Mouse (Mus musculus) spleen, adult 12 weeks (tissue): ENCODE measurements around the gene Endou.

Experiments used
- DNase-seq: peaks from one replicate; pipeline ENCODE4 v3.0.0; 2022; ENCODE audit warnings: low spot score

Gene Endou

GRCm38 (mm10) chr15:97727048-97727447, 4.1 kb downstream of the Endou start:
- DNase-seq: no peak

DNA sequence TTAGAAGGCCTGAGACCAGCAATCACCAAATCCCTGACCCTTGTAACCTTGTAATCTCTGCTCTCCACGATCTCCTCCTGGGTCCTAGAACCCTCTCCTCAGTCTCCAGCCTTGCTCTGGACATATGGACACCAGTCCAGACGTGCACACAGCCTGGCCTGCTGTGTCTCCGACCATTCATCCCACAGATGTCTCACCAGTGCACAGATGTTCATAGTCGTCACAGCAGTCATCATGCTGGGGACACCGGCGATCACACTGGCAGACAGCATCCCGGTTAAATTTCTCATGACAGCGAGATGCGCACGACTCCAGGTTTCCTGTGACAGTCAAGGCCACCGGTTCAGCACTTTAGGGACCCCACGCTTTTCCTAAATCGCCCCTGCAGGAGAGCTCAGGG, 4.8 kb downstream of the Endou start:
- DNase-seq: no peak

GRCm38 (mm10) chr15:97725198-97725785, 5.8 kb downstream of the Endou start:
- DNase-seq: no peak

GRCm38 (mm10) chr15:97724346-97725197, 6.6 kb downstream of the Endou start:
- no peak for DNase-seq

- DNase-seq: no peak
Measured at GRCm38 (mm10) chr15:97723536-97724345, 7.4 kb downstream of the Endou start.

- no peak for DNase-seq
Measured at GRCm38 (mm10) chr15:97721008-97721701, 10.0 kb downstream of the Endou start.

- no peak for DNase-seq
Measured at GRCm38 (mm10) chr15:97720026-97720675, 11.0 kb downstream of the Endou start.

GRCm38 (mm10) chr15:97719494-97719893, 11.6 kb downstream of the Endou start:
- no peak for DNase-seq

GRCm38 (mm10) chr15:97718535-97719155, 12.5 kb downstream of the Endou start:
- no peak for DNase-seq

GRCm38 (mm10) chr15:97717861-97718534, 13.1 kb downstream of the Endou start:
- peak; percentile 42 for DNase-seq

DNA sequence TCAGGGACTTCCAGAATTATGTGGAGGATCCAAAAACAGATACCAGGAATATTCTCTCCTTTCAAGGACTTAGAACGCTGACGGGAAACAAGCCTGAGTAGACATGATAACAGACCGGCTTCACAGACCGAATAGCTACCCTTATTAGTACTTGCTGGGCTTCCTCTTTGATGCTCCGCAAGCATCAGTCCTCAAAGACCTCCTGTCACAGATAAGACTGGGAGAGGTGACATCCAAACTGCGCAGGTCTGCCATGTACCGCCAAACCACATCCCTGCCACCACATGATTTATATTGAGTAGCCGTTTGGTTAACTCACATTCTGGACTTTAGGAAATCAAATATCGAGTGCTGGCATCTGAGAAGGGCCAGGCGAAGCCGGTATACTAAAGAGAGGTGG, 14.4 kb downstream of the Endou start:
- DNase-seq: no peak

DNA sequence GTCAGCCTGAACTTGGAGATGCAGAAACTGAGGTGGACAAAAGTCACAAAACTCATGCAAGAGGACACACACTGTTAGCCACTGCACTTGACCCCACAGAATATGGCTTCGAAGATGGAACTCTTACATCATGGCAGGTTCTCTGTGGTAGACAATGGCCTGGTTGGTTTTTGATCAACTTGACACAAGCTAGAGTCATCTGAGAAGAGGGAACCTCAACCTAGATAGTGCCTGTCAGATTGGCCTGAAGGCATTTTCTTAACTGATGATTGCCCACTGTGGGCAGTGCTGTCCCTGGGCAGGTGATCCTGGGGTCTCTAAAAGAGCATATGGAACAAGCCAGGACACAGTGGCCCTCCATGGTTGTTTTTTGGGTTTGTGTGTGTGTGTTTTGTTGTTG, 15.4 kb downstream of the Endou start:
- no peak for DNase-seq

GRCm38 (mm10) chr15:97715083-97715482, 16.1 kb downstream of the Endou start:
- no peak for DNase-seq

DNA sequence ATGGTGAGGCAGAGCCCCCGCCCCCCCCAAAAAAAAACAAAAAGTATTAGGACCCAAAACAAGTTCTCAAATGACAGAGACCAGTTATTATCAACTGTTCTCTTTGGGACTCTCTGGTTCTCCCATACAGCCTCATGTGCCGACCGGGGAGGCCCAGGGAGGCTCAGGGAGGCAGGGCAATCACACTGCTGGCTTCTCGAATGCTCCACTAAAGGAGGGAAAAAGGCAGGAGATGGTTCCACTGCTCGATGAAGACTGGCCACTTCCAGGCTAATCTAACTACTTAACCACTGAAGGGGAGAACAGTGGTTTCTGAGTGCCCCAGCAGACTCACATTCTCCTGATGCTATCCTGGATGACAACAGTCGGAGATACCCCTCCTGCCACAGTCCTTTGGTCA, 18.6 kb downstream of the Endou start:
- DNase-seq: no peak

GRCm38 (mm10) chr15:97710906-97711305, 20.2 kb downstream of the Endou start:
- DNase-seq: no peak

GRCm38 (mm10) chr15:97705211-97706050, 25.7 kb downstream of the Endou start, which contains the start of gene Rpap3:
TSS of gene Rpap3 (minus strand) at chr15:97705825.
- DNase-seq: peak; percentile 68

GRCm38 (mm10) chr15:97696616-97697015, 34.5 kb downstream of the Endou start:
- no peak for DNase-seq

GRCm38 (mm10) chr15:97693411-97693810, 37.7 kb downstream of the Endou start:
- no peak for DNase-seq

DNA sequence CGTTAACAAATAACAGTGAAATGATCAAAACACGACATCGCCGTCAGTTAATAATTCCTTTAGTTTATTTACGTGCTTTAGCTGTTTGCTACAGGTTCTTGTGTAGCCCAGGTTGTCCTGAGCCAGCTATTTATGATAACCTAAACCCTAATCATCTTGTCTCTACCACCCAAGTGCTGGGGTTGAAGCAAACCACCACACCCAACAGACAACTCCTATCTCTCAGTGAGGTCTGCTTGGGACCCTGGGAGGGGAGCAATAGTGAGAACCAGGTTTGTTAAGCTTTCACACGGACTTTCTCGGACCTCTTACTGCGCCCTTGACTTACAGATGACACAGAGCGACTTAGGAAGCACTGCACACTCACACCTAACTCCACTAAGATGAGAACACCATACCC, 47.0 kb downstream of the Endou start:
- DNase-seq: no peak

DNA sequence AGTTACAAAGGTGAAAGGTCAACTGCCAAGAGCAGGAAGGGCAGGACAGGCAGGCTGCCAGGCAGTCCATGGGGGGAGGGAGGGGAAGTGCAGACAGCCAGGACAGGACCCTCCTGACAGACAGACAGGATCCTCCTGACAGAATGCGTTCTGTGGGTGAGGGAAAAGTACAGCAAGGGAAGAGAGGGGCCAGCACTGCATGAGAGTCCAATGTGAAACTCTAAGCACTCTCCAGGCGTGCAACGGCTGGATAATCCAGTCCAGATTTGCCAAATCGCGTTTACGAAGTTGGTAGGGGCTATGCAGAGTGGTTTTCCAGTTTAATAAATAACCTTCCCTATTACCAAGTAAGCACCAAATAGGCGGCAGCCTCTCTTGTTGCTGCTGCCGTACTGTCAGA, 49.1 kb downstream of the Endou start:
- DNase-seq: no peak
